Mouse (Mus musculus) cerebellum, adult 9-11 months (tissue): Measurements from ENCODE around the gene Idua.

Source experiments
- DNase-seq: peaks from one replicate; pipeline ENCODE4 v3.0.0; 2022

Idua gene

DNA sequence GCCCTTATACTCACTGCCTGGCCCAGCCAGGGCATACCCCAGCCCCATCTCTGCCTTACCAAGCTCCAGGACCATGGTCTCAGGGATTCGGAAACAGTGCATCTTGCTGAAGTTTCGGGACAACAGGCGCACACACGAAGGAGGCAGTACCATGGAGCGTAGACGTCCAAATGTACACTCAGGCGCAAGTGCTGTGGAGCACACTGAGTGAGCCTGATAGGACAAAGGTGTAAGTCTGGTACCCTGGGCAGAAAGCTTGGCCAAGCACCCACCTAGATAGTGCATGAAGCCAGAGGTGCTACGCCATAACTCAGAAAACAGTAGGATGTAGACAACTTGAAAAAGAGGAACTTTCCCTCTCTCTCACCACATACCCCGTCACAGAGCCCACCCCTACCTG, 4.8 kb upstream of the Idua start:
- DNase-seq, result peak; percentile 11

DNA sequence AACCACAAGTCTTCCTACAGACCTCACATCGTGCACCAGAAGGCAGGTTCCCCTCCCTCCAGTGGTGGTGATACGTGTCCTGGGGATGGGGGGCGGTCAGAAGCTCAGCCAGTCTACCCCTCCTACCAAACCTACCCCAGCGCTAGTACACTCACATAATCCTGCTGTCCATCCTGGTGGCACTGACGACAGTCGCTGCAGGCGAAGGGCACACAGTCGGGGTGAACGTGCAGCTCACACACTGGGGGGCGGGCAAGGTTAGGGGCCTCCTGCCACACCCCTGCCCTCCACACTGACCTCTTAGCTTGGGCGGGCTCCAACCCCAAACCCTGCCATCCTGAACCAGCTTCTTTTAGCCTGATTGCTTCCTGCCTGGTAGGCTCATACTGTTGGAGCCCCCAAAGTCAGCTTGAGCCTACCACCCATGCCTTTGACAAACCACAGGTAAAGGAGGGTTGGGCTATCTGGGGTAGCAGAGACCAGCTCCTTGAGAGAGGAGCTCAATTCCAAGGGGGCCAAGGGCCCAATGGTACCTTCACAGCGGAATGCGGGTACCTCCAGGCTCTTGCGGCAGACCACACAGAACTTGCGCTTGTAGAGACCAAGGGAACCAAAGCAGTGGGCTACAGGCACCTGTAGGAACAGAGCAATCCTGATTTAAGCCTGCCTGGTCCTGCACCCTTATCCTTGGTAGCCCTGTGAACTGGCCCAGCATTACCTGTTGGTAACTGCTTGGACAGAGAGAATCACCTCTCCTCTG, 4.1 kb upstream of the Idua start:
- peak; percentile 22 for DNase-seq

DNA sequence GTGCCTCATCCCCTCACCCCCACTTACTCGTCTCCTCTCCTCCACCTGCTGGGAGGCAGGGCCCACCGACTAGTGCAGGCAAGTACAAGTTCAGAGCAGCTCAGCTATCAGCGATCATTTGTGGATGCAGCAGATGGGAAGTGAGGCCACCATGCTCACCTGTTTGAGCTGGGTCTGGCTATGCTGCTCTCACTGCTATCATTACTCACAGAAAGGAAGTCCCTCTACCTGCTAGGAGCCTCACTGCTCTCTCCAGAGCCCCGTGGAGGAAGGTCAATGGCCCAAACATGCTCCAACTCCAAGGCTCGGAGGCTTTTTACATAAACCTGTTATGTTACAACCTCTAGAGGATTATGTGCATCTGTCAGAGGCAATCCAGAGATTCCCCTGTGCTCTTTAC, 2.7 kb upstream of the Idua start:
- no peak for DNase-seq

DNA sequence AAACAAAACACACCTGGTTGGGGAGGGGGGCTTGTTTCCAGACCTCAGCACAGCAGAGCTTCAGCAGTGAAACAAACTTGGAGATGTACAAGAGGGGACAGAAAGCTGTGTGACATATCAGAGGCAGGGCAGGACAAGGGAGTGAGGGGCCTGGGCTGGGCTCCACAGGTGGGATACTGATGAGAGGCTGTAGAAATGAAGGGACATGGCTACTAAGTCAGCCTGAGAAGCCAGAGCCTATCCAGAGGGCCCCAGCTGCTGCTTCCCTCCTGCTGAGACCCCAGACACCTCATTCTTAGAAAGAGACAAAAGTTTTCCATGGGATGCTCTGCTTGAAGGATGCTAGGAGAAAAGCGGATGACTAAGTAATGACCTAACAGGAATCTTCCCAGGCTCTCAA, 1.5 kb upstream of the Idua start:
- peak; percentile 25 for DNase-seq

DNA sequence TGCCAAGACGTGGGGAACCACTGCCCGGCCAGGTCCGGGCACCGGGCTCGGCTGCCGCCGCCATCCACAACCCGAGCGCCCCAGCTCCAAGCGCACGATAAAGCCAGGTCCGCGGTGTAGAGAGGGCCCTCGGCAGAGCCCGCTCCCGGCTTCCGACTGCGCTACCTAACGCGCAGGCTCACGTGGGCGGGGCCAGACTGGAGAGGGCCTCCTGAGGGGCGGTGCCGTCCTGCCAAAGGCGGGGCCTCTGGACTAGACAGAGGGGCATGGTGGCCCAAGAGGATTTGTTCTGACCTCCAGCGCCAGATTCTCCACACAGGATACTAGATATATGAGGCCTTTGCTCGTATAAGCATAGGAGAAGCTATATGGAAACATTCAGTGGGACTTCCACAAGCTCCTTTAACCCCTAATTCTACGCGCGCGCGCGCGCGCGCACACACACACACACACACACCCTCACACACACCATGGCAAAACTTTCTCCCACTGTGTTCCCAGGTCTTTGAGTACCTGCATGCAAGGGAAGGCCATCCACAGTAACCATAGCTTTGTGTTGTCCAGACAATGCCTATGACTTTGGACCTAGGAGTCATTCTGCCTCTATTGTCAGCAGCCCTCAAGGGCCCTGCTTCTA, 619 bp downstream of the Idua start:
- DNase-seq, result peak; percentile 93

DNA sequence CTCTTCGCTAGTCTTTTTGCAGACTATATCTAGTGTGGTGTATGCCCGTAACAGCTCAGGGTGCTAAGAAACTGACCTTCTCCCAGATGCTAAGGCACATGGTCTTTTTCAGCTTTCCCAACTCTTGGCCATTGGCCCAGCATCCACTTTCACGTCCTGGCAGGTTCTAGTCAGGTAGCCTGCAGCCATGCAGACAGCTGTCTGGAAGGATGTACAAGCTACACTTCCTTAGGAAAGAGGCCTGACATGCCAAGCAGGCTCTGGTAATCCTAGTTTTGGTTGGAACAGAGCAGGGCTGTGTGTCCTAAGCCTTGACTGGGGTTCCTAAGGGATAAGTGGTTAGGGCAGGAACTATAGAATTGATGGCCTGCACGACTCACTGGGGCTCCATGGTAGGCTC, 2.6 kb downstream of the Idua start:
- DNase-seq, result peak; percentile 13

DNA sequence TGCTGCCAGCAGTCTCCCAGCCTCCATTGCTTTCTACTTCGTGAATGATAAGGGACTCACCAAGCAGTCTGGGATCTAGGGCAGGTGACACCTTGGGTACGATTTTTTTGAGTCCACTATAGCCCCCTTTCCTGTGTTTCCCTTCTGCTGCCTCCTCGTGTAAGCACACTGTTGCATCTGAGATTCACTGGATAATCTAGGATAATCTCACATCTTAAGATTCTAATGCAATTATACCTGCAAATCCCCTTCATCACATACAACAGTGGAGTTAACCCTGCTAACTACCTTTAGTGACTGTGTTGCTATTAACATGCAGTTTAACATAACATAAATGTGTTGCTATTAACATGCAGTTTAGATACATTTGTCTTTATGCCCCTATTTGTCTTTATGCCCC, 4.9 kb downstream of the Idua start:
- DNase-seq, result no peak

DNA sequence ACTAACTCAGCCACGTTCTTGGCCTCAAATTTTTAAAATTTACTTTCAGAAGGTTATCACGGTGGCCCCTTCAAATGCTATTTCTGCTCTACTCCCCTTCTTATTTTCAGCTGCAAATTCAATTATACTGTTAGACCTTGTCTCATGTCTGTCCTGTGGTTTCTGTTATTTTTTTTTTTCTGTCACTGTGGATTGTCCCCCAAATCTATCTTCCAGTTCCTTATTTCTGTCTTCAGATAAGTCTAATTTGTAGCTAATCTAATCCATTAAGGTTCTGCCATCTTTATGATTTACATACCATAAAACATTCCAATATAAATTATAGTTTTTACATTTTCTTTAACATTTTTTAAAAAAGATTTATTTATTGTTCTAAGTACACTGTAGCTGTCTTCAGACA, 7.2 kb downstream of the Idua start:
- DNase-seq, result no peak

DNA sequence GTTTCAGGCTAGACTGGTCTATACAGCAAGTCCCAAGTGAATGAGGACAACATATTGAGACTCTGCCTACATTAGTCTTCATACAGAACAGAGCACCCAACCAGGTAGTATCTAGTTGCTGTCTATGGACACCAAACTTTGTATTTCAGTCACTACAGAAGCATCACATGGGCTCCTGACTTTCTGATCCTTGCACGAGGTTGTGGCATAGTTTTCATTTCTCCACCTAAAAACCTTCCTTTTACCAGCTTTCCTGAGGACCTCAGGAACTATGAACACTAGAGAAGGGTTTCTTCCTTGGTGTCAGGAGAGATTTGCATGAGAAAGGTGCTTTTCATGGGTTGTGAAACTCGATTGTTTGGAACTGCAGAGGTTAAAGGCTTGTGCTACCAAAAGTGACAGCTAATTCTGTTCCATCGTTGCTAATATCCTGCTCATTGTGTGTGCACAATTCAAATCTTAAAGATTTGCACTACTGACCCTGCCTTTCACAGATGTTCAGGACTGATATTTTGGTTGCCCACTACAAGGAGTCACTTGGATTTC, 8.3 kb downstream of the Idua start:
- no peak for DNase-seq

DNA sequence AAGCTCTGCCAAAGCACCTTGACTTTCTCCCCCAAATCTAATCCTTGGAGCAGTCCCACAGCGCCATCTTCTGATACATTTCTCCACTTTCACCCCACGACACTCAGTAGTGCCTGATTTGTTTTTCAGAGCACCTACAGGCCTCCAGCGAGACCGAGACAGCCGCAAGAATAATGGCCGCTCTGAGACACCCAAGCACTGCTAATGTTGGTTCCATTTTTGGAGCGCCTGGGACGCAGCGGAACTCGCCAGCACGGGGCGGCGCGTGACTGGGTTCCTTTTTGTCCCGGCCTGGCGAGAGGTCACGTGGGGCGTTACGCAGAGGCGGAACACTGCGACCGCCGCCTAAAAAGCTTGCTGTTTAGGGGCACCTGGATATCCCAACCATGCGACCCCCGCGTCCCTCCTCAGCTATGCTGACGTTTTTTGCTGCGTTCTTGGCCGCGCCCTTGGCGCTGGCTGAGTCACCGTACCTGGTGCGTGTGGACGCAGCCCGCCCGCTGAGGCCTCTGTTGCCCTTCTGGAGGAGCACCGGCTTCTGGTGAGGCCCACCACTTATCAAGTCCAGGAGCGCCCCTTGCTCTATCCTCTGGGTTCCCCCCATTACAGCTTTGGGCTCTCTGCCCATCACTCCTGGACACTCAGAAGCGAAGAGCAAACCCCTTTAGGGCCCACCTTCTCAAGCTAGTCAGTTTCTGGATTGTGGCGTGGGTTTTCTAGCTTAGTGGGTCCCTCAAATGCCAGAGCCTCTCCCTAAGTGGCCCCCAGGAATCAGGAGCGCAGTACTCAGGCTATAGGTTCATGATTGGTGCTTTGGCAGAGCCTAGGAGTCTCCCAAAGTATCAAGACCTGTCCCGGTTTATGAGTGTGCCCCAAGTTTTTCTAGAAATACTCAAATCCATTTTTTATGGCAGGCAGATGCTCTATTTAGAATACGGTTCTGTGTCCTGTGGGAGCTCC, 9.1 kb downstream of the Idua start, which contains the start of gene Dgkq:
TSS of gene Dgkq (minus strand) at position 696 of the 960 bp plus-strand sequence.
- peak; percentile 91 for DNase-seq

DNA sequence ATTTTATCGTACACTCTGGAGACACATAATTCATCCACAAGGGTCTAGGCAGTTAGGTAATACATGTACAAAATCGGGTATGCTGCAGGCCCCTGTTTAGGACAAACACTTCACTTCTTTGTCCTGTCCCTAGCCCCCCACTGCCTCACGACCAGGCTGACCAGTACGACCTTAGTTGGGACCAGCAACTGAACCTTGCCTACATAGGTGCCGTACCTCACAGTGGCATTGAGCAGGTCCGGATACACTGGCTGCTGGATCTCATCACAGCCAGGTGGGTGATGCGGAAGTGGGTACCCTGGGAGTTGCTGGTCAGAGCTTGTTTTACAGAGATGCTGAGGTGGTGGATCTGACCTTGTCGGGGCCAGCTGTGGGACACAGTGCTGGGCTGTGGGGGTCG, 9.9 kb downstream of the Idua start:
- DNase-seq, result peak; percentile 54

DNA sequence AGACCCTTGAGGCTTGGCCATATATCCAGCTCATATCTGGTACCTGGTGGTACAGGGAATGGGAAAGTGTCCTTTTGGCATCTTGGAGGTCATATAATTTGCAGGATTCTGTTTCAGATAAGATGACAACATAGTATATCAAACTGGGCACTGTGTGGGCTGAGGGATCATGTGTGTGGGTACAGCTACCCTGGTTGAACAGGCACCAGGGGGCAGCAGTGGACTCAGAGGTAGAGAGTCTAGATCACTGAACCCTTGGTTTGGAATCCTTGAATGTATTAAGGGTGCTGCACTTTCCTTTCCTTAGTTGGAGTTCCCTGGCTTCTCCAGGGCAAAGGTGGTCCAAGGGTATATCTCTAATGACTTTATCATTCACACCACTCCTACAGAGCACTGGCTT, 10.7 kb downstream of the Idua start:
- DNase-seq, result no peak

DNA sequence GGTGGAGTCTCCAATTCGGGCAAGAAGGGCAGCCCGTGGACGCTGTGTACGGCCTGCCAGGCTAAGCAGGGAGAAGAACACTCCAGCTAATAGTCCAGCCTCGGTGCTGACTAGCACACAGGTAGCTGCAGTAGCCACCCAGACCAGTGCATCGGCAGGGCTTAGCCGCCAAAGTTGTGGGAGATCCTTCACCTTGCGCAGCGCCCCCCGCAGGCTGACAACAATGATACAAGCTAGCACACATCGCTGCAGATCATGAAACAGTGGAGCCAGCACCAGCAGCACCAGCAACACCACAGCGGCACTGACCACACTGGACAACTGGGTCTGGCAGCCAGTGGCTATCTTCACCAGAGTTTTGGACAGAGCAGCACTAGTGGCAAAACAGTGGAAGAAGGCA, 11.6 kb downstream of the Idua start:
- no peak for DNase-seq

DNA sequence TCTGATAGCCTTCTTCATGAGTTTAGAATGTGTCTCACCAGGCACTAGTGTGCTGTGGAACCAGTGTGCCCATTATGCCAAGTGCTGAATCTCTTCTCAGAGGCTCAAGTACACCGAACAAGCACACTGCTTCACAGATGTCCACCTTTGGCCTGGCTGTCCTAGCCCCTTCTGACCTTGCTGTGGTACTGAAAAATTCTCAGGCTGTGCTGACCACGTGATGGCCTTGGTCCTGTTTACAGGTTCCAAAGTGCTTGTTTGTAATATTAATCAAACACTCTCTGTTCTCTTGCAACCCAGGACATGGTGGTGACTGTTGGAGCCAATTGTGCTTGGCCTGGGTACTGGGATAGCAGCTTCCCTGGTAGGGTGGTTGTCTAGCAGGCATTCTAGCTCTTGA, 14.5 kb downstream of the Idua start:
- no peak for DNase-seq

DNA sequence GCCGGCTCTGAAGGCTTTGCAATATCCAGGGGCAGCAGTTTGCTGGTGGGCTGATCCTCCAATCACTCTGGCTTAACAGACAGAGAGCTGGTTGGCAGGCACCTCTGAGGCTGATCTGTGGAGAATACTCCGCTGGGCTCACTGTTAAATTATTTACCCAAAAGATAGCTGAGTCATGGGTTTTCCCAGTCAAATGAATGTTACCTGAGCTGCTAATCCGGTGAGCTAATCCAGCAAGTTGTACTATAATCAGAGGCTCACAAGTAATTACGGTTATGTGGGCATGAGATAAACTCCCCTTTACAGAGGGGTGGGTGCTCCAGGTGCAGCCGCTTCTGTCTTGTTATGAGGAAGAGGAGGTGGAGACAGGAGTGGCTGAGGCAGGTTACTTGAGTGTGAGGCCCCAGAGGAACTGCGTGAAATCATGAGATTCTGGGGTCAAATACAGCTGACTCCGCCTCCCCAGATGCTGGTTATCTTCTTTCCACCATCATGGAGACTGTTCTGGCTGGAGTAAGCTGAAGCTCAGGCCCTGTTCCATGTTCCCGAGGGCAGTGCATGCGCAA, 15.2 kb downstream of the Idua start, which contains the start of gene Slc26a1:
TSS of gene Slc26a1 (minus strand) at position 319 of the 566 bp plus-strand sequence.
- no peak for DNase-seq

DNA sequence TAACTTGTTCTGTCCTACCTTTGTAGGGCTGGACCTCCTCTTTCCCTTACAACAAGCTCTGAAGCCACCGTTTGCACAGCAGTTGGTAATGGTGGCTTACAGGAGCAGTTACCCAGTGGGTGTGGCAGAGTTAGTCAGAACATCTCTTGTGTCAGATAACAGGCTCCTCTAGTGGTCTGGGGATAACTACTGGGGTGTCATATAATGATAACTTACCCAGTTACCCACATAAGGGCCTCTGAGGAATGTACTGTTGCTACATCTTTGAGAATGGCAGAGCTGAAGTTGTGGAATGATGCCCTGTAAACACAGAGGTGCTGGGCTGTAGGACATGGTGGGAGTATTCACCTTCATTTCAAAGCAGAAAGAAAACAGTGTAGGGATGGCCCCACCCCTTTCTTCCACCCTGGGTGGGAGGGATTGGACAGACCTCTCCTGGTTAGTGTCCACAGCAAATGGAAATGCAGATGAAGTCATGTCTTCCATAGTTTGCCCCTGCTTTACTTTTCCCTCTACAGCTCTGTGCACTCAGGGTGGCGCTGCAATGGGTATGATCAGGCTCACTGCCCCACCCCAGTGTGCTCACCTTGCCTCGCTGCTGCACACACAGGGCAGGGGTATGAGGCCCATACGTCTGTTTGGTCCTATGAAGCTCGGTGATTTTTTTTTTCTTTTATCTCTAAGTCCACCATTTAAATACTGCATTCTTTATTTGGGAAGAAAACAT, 16.8 kb downstream of the Idua start:
- no peak for DNase-seq

DNA sequence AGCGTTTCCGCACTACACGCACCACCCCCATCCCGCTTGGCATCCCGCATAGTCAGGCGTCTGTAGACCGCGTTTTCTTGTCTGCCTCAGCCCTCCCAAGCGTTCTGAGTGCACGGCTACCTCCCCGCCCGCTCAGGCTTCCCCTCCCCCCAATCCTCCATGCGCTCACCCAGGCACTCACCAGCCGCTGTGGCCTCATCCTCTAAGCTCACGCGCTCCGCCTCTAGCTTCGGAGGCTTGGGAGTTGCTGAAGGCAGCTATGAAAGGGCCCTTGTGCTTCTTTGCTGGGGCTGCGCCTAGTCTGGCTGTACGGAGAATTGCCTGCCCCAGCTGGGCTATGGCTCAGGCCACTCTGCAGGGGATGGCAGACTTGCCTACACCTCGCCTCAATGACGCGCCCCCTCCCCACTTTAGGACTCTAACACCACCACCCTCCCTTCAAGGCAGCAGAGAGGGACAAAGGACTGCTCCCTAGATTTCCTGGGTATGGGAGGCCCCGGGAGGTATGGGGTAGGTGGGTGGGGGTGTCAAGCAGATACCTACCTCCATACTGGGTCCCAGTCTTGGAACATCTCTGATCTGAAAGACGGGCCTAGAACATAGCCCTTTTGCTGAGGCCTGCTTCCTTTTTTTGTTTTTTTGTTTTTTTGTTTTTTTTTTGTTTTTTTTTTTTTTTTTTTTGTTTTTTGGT, 17.6 kb downstream of the Idua start:
- DNase-seq, result peak; percentile 81

DNA sequence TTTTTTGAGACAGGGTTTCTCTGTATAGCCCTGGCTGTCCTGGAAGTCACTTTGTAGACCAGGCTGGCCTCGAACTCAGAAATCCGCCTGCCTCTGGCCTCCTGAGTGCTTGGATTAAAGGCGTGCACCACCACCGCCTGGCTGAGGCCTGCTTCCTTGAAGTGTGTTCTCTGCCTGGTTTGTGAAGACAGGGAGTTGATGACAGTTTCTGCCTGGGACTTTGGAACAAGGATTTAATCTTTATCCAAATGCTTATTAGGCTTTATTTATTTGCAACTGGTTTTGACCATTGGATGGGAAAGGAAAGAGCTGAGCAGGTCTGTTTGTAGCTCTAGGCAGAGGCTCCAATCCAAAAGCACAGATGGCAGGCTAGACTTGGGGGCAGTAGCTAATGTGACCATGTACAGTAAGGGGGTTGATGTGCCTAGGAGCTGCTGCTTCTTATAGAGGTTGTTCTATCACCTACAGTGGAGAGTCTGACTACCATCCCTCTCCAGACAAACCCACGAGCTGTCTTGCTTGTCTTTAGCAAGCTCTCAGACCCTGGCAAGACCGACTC, 18.2 kb downstream of the Idua start:
- peak; percentile 50 for DNase-seq

DNA sequence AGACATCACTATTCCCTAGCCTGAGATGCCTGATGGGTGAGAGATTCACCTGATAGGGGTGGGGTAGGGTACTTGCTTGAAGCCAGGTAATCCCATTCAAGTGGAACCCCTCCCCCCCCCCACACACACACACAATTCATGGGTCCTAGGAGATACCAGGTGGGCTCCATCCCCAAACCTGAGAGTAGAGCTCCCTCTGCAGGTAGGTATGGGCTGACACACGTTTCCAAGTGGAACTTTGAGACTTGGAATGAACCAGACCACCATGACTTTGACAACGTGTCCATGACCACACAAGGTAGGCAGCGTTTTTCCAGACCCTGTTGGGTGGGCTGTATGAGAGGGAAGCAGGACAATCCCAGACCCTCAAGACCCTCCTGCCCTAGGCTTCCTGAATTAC, 19.8 kb downstream of the Idua start:
- DNase-seq, result no peak

DNA sequence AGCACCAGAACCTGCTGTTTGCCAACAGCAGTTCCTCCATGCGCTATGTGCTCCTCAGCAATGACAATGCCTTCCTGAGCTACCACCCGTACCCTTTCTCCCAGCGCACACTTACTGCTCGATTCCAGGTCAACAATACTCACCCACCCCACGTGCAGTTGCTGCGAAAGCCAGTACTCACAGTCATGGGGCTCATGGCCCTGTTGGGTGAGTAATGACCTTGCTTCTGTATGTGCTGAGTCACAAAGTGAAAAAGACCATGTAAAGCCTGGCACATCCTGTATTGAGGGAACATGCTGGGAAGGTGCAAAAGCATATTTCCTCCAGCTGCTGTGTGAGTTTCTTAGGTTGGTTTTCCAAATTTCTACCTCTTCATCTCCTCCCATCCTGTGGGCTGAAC, 20.7 kb downstream of the Idua start:
- no peak for DNase-seq

DNA sequence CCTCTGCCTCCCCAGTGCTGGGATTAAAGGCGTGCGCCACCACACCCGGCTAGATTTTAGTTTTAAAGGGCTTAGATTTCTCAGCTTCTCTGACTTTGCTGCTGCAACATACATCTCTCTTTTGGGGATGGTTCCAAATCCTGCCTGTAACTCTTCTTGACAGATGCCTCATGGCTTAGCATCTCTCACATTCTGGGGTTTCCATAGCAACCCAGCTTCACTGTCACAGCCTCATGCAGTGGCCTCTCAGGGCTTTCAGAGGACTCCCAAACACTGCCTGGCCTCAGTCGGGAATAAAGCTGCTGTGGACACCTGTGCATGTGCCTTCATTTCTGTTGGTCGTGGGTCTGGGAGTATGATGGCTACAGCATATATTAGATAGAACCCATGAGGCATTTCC, 29.0 kb downstream of the Idua start:
- DNase-seq, result no peak
